Mouse (Mus musculus) liver, adult 2 months (tissue): Measurements from ENCODE around the gene Ubl7.

Experiments
- CTCF ChIP-seq: fragments of 200-500 bp; IDR thresholded peaks from 2 replicates; pipeline ENCODE4 v1.5.1; 2011; ENCODE audit warnings: low read depth, low read length, control low read depth
- POLR2A ChIP-seq: fragments of 200-500 bp; IDR thresholded peaks from 2 replicates; pipeline ENCODE4 v1.6.1; 2011; ENCODE audit warnings: low read length, control low read depth; ENCODE audit not compliant: insufficient read depth; ENCODE audit errors: extremely low read depth

DNA sequence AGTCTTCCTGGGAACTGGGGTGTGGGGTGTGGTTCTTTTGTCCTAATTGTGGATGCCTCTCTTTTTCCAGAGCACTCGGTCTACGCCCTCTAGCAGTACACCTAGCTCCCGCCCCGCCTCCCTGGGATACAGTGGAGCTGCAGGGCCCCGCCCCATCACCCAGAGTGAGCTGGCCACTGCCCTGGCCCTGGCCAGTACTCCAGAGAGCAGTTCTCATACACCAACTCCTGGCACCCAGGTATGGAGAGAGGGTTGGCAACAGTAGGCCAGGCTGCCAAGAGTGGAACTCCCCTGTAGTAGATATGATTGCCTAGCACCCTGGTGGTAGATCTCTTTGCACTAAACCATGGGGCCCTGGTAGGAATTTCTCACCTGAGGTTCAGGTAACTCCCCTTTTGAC, 11.6 kb downstream of the Ubl7 start:
- no peak for TF ChIP-seq CTCF
- TF ChIP-seq POLR2A, result no peak
